Mouse (Mus musculus) adipocyte (in vitro differentiated cells): ENCODE measurements around the gene Grik5.

ENCODE experiments used
- DNase-seq: peaks from one replicate; pipeline ENCODE4 v3.0.0-alpha.2; 2016; ENCODE audit warnings: low spot score

The Grik5 gene

GRCm38 (mm10) chr7:24985799-24986198 lies 86.3 kb downstream of the Grik5 start:
- DNase-seq: no peak

DNA sequence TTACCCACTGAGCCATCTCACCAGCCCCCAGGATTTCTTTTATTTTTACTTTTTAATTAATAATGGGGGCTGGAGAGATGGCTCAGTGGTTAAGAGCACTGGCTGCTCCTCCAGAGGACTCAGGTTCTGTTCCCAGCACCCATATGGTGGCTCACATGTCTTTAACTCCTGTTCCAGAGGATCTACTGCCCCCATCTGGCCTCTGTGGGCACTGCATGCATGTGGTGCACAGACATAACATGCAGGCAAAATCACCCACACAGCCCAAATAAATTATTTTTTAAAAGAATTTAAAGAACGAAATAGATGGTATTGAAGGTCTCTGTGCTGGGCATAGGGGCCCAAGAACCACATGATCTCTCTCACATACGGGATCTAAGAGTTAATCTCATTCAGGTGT lies 87.8 kb downstream of the Grik5 start:
- no peak for DNase-seq

GRCm38 (mm10) chr7:24983396-24983795 lies 88.8 kb downstream of the Grik5 start:
- no peak for DNase-seq

DNA sequence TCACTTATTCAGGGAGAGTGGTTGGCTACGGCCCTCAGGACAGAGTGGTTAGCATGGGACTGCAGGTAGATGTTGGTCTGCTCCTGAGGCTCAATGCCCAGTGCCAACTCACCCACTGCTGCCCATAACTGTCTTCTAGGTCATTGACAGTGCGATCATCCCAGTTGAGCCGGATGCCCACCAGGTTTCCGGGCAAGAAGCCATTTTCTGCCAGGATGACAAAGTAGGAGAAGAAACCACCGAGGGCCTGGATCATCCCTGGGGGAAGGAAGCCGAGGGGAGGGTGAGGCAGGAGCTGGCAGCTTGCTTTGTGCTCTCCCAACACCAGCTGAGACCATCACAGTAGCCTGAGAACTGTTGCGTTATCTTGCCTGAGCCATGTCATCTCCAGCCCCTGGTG lies 91.7 kb downstream of the Grik5 start:
- DNase-seq: no peak

- DNase-seq: no peak
Measured at GRCm38 (mm10) chr7:24978781-24979180, 93.4 kb downstream of the Grik5 start.

DNA sequence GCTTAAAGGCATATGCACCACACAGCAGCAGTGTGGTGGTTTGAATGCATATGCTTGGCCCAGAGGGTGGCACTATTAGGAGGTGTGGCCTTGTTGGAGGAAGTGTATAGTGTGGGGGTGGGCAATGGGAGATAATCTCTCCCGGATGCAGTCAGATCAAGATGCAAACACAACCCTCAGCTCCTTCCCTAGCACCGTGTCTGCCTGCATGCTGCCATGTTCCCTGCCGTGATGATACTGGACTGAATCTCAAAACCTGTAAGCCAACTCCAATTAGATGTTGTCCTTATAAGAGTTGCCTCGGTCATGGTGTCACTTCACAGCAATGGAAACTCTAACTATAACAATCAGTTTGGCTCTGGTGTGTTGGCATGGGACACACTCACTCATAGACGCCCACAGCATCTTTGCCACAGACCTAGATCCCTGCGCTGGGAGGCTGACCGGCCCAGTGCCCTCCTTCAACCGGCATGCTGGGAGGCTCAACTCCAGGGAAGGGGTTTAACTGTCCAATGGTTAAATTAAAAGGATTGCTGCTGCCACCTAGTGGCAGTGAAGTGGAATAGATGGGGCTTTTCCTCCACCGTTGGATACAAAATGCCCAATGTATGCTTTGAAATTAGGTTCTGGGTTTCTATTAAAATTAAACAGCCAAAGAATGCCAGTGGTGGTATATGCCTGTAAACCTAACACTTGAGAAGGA lies 97.1 kb downstream of the Grik5 start:
- DNase-seq: peak; percentile 30

- DNase-seq: no peak
Measured at GRCm38 (mm10) chr7:24973902-24974301, 98.2 kb downstream of the Grik5 start.

DNA sequence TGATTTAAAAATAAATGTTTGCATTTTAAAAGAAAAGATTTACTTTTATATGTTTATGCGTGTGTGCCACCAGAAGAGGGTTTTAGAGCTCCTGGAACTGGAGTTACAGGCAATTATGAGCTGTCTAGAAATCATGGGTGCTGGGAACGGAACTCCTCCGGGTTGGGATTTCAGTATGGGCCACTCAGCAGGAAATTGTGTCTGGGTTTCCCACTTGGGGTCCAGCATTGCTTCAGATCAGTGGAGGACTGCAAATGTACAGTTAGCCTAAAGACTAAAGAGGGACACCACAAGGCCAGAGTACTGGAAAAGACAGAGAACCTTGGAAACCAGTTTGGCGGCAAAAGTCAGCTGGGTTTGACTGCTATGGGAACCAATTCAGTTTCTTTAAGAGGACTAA lies 98.9 kb downstream of the Grik5 start:
- DNase-seq: no peak

DNA sequence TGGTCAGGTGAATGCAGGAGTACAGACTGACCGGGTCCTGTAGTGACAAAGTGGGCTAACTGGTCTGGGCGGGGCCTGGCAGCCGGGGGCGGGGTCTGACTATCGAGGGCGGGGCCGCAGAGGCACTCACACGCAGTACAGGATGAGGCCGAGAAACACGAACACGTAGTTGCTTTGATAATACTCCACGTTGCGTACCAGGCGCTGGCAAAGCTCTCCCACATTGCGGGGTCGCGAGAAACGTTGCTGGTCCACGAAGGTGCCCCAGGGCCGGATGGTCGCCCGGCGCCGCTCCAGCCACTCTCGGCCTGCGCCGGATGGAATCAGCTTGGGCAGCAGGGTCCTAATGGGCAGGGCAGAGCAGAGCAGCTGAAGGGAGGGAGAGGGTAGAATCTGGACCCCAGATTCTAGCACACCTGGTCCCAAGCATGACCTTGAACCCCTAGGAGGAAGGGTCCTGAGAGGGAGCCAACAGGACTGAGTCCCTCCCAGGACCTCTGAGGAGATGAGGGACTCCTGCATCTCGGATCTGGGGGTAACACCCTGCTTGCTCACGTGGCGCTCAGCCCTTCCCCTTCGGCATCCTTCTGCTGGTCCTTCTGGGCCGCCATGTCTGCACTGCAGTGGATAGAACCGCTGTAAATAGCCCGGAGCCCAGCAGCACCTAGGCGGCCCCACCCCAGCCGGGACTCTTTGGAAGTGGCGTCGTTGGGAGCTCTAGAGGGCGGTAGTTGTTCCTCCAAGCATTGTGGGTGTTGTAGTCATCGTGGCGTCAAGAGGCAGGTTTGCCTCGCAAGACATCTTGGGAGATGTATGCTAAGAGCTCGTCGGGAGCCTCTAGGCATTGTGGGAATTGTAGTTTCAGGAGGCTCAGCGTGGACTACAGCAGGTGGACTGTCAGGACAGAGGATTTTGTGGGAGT lies 99.9 kb downstream of the Grik5 start, which contains the start of gene Rabac1:
Rabac1 (minus strand) TSS at position 783 of the 922 bp plus-strand sequence.
- DNase-seq: peak; percentile 91

- peak; percentile 77 for DNase-seq
Measured at GRCm38 (mm10) chr7:24971261-24971971, 100.7 kb downstream of the Grik5 start.

- no peak for DNase-seq
Measured at GRCm38 (mm10) chr7:24970341-24970740, 101.8 kb downstream of the Grik5 start.

- no peak for DNase-seq
Measured at GRCm38 (mm10) chr7:24969805-24970204, 102.3 kb downstream of the Grik5 start.

DNA sequence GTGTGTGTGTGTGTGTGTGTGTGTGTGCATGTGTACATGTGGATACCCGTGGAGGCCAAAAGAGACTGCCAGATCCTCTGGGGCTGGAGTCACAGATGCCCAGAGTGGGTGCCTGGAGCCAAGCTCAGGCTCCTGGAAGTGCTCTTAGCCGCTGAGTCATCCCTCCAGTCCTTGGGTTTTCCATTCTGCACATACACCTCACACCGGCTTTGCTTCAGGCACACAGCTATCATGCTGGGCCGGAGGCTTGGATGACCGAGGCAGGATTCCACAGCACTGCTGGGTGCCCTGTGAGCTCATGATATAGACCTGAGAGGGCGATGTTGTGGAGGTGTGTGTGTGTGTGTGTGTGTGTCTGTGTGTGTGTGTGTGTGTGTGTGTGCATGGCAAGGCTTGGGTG lies 103.7 kb downstream of the Grik5 start:
- no peak for DNase-seq

GRCm38 (mm10) chr7:24967966-24968365 lies 104.2 kb downstream of the Grik5 start:
- DNase-seq: no peak

DNA sequence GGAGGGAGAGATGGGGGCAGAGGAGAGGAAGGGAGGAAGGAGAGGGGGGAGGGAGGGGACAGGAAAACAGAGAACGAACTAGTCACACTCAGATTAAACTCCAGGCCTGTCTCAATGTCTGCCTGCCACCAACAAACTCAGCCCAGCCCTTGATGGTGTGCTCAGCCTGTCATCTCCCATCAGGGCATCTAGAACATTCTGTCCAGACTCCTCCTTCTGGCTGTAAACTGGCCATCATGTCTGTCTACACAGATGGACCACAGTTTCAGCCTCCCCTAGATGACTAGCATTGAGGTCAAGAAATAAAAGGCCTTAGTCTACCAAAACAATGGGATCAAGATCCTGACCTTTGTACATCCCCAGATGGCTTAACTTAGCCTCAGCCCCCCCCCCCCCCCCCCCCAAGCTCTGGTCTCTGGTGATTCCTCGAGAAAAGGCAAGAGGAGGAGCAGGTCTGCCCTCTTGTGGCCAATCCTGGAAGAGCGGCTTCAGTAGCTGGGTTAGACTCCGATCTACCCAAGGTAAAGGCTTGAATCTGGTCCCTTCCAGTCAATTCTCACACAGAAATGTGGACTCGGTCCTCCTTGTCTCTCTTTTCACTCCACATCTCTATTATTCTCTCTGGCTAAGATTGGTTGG lies 107.1 kb downstream of the Grik5 start:
- DNase-seq: peak; percentile 83

DNA sequence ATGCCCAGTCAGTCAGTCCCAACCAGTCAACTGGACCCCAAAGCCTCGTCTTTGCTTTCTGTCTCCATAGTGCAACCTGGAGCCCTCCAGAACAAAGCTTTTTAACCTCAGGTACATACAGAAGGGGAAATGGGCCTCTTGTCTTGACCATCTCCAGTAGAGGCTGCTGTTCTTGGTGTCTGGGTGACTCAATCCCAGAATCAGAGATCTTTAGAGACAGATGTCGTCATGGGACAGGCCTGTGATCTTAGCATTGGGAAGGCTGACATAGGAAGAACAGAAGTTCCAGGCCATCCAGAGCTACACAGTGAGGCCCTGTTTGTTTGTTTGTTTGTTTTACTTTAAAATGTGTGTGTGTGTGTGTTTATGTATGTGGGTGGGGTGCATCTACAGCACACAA lies 107.9 kb downstream of the Grik5 start:
- DNase-seq: no peak
